Mouse (Mus musculus): ENCODE measurements around the gene Dnase1l2. TPM values are rescaled to one million over a fixed set of nuclear protein-coding genes. Genes with fewer than 3 reads are reported as not detected.

The Dnase1l2 gene
- polyA plus RNA-seq, 1 experiment from 2014 or later: 3.6 TPM

DNA sequence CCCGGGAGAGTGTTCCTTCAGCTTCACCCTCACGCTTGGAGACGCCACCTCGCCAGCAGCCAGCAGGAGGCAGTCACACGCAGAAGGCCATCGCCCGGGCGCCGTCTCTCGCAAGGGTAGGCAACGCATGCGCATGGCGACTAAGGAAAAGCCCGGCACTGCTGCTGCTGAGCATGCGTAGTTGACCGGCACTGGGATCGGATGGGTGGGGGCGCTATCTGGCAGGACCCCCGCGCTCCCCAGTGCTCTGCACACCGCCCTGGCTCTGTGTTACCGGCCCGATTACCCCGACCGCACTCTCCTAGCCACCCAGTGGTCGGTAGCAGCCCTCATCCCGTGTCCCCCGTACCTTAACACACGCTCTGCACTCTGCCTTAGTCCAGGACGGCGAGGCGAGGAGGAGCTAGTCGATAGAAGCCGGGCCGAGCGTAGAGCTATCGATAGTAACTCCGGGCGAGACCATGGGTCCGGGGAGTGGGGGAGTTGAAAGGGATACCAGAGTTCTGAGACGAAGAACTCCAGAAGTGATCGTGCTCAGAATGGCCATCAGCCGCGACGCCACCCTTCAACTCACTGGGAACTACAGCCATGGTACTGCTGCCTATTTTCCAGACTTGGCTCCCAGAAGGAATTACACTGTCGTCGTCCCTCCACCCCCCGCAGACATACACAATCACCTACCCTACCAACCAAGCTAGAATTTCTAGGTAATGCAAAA lies 35.9 kb upstream of the Dnase1l2 start, which contains the start of gene Mlst8:
Mlst8 (minus strand) TSS at position 416 of the 718 bp plus-strand sequence.
- peaks cover 35% of the 10 kb centered on the region for H3K36me3 ChIP-seq
- peak within 1 kb of the TSS; percentile 73 for H3K9ac ChIP-seq
- H3K4me3 ChIP-seq: peak within 1 kb of the TSS; percentile 74
- ATAC-seq (ENCODE audit: insufficient number of reproducible peaks, insufficient read depth, low FRiP score, low TSS enrichment): peak; percentile 93
- peak within 1 kb of the TSS; percentile 69 for H3K4me2 ChIP-seq (replicated peaks)
- H3K27me3 ChIP-seq: no peaks in the 10 kb centered on the region
- H3K27ac ChIP-seq: peak within 1 kb of the TSS; percentile 97
- WGBS: under 1% methylated on average over 48 of the region's 48 CpGs
- peaks cover 19% of the 10 kb centered on the region for H3K4me1 ChIP-seq
- no peaks in the 10 kb centered on the region for H3K9me3 ChIP-seq

DNA sequence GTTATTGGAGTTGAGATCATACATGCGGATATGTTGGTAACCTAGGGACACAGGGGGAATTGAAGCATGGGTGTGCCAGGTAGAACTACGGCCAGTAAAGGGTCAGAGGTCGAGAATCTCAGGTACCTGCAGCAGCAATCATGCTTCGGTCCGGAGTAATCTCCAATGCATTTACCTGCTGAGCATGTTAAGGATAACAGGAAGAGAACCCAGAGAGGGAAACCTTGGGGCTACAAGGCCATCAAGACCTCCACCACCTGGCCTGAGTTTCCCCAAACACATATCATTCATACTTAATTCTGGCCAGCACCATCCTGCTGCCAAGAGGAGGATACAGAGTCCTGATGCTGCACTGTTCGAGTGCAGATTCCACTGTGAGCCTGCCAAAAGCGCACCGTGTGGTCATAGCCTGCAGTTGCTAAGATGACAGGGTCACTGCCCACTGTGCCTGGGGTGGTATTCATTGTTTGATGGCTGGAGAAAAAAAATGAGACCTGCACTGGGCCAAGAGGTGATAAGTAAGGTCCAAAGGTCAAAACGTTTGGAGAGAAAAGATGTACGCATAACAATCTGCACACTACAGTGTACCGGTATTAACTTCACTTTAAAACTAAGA lies 35.2 kb upstream of the Dnase1l2 start:
- Histone ChIP-seq H3K27ac (peak overlapping the region; percentile 97; the same call in 1 of the 2 replicates), H3K4me3 (peak overlapping the region; percentile 74), H3K27me3 (no peaks in the 10 kb centered on the region), H3K36me3 (peaks cover 41% of the 10 kb centered on the region), H3K4me1 (peaks cover 21% of the 10 kb centered on the region), H3K4me2 (replicated peaks) (peak overlapping the region; percentile 69), H3K9me3 (no peaks in the 10 kb centered on the region), H3K9ac (peak overlapping the region; percentile 73)
- no peak for ATAC-seq (ENCODE audit: insufficient number of reproducible peaks, insufficient read depth, low FRiP score, low TSS enrichment)
- 50% methylated on average over 11 of the region's 11 CpGs for whole genome bisulfite sequencing

DNA sequence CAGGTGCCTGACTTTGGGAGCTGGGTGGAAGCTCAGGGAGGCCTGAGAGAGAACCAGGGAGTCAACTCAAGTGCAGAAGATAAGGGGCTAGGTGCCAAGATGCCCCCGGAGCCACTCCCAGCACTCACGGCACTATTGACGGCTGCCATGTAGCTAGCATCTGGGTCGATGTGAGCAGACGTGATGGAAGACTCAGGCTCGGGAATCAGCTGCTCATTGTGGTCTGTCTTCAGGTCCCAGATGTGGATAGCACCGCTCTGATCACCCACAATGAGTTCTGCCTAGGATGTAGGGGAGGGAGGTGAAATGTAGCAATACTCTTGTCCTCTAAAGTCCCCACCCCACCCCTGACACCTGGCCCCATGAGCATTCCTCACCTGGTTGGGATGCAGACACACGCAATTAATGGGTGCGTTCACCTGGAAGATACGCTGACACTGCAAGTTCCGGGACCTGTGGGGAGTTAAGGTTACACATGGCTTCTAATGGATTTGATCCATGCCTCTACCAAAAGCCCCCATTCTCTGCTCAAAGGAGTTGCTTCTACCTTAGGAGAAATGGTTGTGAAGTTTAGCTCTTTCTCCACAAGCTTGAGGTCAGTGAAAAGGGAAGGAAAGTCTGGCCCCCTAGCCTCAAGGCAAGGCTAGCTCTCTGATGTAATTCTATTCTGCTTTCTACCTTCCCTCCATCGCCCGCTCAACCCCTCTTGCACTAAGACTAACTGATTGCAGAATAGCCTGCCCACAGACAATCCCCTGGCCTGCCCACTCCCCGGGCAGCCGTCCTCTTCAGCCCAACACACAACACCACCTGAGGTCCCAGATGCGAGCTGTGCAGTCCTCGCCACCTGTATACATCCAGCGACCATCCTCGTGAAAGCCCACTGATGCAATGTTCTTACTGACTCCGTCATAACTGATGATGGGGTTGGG lies 34.4 kb upstream of the Dnase1l2 start:
- Histone ChIP-seq H3K36me3 (peaks cover 48% of the 10 kb centered on the region), H3K27me3 (no peaks in the 10 kb centered on the region), H3K27ac (no peak overlapping the region), H3K9me3 (no peaks in the 10 kb centered on the region), H3K9ac (peak overlapping the region; percentile 73; the same call in 1 of the 2 replicates), H3K4me3 (no peak overlapping the region), H3K4me1 (peaks cover 28% of the 10 kb centered on the region), H3K4me2 (replicated peaks) (peak overlapping the region; percentile 69)
- ATAC-seq (ENCODE audit: insufficient number of reproducible peaks, insufficient read depth, low FRiP score, low TSS enrichment): no peak
- 91% methylated on average over 20 of the region's 20 CpGs for WGBS

DNA sequence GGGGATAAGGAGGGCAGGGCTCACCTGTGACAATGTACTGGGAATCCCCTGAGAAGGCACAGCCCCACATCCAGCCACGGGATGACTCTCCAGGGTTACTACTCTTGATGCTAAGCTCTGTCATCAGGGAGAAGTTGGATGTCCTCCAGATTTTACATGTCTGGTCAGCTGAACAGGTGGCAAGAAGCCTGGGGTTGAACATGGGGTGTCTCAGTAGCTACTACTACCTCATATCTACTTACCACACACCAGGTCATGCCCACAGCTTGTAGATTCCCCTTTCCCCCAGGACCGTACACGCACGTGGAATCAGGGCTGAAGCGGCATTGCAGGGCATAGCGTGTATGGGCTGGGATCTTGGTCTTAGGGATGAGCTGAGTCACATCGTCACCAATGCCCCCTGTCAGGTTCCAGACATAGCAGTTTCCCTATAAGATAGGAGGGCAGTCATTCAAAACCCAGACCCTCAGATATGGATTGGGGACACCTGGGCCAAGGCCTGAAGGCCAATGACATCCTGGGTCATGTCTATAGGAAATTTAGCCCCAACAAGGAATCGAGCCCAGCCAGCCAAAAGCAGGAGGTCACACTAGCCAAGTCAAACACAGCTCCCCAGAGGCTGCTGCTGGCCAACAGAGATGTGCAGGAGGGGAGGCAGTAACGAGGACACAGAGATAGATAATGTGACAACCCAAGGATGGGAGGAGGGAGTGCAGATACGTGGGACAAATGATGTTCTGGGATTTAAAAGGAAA lies 33.3 kb upstream of the Dnase1l2 start:
- no peak overlapping the region for H3K27ac ChIP-seq
- H3K36me3 ChIP-seq: peaks cover 48% of the 10 kb centered on the region
- H3K9ac ChIP-seq: no peak overlapping the region
- H3K4me3 ChIP-seq: no peak overlapping the region
- no peaks in the 10 kb centered on the region for H3K27me3 ChIP-seq
- H3K4me2 ChIP-seq (replicated peaks): no peak overlapping the region
- 92% methylated on average over 10 of the region's 10 CpGs for WGBS
- ATAC-seq (ENCODE audit: insufficient number of reproducible peaks, insufficient read depth, low FRiP score, low TSS enrichment): no peak
- peaks cover 40% of the 10 kb centered on the region for H3K4me1 ChIP-seq
- no peaks in the 10 kb centered on the region for H3K9me3 ChIP-seq

DNA sequence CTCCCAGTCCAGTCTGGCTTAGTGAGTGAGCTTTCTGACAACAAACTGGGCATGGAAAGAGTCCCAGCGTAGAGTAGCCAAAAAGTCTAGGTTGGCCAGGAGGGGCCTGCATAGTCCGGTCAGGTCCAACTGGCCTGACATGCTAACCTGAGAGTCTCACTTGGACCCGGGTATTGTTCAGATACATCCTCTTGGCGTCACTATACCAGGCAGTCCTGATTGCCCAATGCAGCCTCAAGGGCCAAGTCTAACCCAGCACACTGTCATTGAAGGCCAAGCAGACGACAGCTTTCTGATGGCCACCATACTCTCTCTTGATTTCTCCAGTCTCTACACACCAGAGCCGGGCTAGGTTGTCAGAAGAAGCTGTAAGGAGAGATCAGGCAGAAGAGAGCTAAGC lies 32.7 kb upstream of the Dnase1l2 start:
- Histone ChIP-seq H3K27ac (no peak overlapping the region), H3K4me1 (peaks cover 43% of the 10 kb centered on the region), H3K4me2 (replicated peaks) (no peak overlapping the region), H3K9me3 (no peaks in the 10 kb centered on the region), H3K27me3 (no peaks in the 10 kb centered on the region), H3K9ac (no peak overlapping the region), H3K36me3 (peaks cover 48% of the 10 kb centered on the region), H3K4me3 (no peak overlapping the region)
- no peak for ATAC-seq (ENCODE audit: insufficient number of reproducible peaks, insufficient read depth, low FRiP score, low TSS enrichment)
- whole genome bisulfite sequencing: 87% methylated on average over 6 of the region's 6 CpGs

DNA sequence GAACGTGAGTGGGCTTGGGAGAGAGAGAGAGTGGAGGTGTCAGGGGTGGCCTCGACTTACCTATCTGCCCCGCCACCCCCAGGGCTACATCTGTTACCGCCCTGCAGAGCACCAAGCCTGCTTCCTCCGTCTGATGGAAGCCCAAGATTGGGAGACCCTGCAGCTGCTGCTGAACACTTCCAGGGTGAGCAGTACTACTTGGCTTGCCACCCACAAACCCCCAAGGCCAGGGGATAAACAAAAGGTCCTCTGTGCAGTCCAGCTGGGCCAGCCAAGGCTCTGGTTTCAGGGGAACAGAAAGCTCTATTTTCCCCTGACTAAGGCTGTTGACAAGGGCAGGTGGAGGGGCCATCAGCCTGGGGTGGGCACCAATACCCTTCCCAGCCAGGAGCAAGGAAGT lies 31.7 kb upstream of the Dnase1l2 start:
- Histone ChIP-seq H3K9me3 (no peaks in the 10 kb centered on the region), H3K27me3 (no peaks in the 10 kb centered on the region), H3K27ac (0 out of 2 replicates have a peak overlapping the region, but pooled peaks have one; percentile 20), H3K4me2 (replicated peaks) (no peak overlapping the region), H3K4me3 (no peak overlapping the region), H3K4me1 (peaks cover 34% of the 10 kb centered on the region), H3K9ac (no peak overlapping the region), H3K36me3 (peaks cover 48% of the 10 kb centered on the region)
- 59% methylated on average over 5 of the region's 5 CpGs for WGBS
- no peak for ATAC-seq (ENCODE audit: insufficient number of reproducible peaks, insufficient read depth, low FRiP score, low TSS enrichment)

DNA sequence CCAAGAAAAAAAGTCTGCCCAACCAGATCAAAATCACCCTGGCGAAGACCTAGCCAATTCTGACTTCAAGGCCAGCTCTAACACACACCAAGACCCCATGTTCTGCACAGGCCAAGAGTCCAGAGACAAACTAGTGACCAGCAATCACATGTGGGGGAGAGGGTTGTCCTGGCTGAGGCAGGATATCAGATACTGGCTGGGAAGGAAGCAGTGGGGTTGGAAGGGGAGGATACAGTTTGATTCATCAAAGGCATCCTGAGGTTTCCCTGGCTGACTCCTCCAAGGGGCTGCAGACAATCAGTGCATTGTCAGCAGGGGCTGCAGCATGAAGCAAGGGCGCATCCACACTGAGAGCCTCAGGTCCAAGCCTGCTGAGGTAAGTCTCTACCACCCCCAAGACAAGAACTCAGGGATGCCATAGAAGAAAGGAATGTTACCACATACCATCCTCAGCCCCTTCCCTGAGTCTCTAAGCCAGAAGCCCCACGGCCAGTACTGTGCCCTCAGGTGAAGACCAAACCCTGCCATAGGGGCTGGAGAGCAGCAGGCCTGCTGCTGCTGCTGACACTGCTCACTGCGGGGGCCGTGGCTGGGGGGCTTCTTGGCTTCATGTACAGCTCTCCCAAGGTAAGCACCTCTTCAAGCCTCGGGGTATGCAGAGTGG lies 30.8 kb upstream of the Dnase1l2 start, which contains the start of gene Bricd5:
Bricd5 (plus strand) TSS at position 273 of the 664 bp plus-strand sequence.
- no peak for ATAC-seq (ENCODE audit: insufficient number of reproducible peaks, insufficient read depth, low FRiP score, low TSS enrichment)
- no peaks in the 10 kb centered on the region for H3K27me3 ChIP-seq
- H3K4me2 ChIP-seq (replicated peaks): peak within 1 kb of the TSS; percentile 99; the same call in 1 of the 2 replicates
- H3K36me3 ChIP-seq: peaks cover 48% of the 10 kb centered on the region
- H3K9me3 ChIP-seq: no peaks in the 10 kb centered on the region
- H3K4me3 ChIP-seq: no peak within 1 kb of the TSS
- H3K4me1 ChIP-seq: peaks cover 34% of the 10 kb centered on the region
- 63% methylated on average over 6 of the region's 6 CpGs for WGBS
- no peak within 1 kb of the TSS; the same call in 1 of the 2 replicates for H3K9ac ChIP-seq
- 0 out of 2 replicates have a peak within 1 kb of the TSS, but pooled peaks have one; percentile 20 for H3K27ac ChIP-seq

DNA sequence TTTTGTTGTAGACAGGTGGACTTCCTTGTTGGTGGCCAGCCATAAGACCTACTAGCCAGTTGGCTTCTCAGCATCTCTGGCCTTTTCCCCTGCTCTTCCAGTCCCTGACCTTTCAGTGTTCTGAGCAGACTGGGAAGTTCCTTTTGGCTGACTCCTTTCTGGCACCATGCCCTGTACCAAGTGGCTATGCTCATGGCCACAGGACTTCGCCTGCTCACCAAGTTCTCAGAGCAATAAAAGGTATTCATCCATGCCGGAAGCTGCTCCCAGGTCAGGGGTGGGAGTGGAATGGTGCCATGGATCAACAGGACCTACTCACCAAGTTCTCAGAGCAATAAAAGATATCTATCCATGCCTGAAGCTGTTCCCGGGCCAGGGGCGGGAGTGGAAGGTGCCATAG lies 29.6 kb upstream of the Dnase1l2 start:
- H3K4me2 ChIP-seq (replicated peaks): peak overlapping the region; percentile 99

DNA sequence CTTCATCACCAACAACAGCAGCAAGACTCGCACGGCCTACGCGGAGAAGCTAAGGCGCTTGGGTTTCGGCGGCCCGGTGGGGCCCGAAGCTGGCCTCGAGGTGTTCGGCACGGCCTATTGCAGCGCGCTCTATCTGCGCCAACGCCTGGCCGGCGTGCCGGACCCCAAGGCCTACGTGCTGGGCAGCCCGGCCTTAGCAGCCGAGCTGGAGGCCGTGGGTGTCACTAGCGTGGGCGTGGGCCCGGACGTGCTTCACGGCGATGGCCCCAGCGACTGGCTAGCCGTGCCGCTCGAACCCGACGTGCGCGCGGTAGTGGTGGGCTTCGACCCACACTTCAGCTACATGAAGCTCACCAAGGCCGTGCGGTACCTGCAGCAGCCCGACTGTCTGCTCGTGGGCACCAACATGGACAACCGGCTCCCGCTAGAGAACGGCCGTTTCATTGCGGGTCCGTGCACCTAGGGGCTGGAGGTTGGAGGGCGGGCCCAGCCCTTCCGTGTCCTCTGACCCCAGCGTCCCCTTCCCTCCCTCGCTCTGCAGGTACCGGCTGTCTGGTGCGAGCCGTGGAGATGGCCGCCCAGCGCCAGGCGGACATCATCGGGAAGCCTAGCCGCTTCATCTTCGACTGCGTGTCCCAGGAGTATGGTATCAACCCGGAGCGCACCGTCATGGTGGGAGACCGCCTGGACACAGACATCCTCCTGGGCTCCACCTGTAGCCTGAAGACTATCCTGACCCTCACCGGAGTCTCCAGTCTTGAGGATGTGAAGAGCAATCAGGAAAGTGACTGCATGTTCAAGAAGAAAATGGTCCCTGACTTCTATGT lies 28.0 kb upstream of the Dnase1l2 start:
- Histone ChIP-seq H3K4me1 (peaks cover 24% of the 10 kb centered on the region), H3K27me3 (no peaks in the 10 kb centered on the region), H3K4me3 (peak overlapping the region; percentile 85), H3K9ac (peak overlapping the region; percentile 88), H3K27ac (peak overlapping the region; percentile 77), H3K36me3 (peaks cover 34% of the 10 kb centered on the region), H3K4me2 (replicated peaks) (peak overlapping the region; percentile 99), H3K9me3 (no peaks in the 10 kb centered on the region)
- ATAC-seq (ENCODE audit: insufficient number of reproducible peaks, insufficient read depth, low FRiP score, low TSS enrichment): 0 out of 2 replicates have a peak, but pooled peaks have one; percentile 5
- 1% methylated on average over 68 of the region's 68 CpGs for WGBS

More for the DNA sequence above, 29.6 kb upstream of the Dnase1l2 start:
- Histone ChIP-seq H3K4me1 (peaks cover 26% of the 10 kb centered on the region), H3K4me3 (no peak overlapping the region), H3K27ac (no peak overlapping the region), H3K36me3 (peaks cover 48% of the 10 kb centered on the region), H3K9ac (no peak overlapping the region), H3K9me3 (no peaks in the 10 kb centered on the region), H3K27me3 (no peaks in the 10 kb centered on the region)
- ATAC-seq (ENCODE audit: insufficient number of reproducible peaks, insufficient read depth, low FRiP score, low TSS enrichment): no peak
- WGBS: 87% methylated on average over 4 of the region's 4 CpGs
